Mouse (Mus musculus): Measurements from ENCODE around the gene Pcolce2. TPM values are rescaled to one million over a fixed set of nuclear protein-coding genes. Genes with fewer than 3 reads are reported as not detected.

The Pcolce2 gene
- polyA plus RNA-seq, 1 experiment from 2014 or later: 3.2 TPM

DNA sequence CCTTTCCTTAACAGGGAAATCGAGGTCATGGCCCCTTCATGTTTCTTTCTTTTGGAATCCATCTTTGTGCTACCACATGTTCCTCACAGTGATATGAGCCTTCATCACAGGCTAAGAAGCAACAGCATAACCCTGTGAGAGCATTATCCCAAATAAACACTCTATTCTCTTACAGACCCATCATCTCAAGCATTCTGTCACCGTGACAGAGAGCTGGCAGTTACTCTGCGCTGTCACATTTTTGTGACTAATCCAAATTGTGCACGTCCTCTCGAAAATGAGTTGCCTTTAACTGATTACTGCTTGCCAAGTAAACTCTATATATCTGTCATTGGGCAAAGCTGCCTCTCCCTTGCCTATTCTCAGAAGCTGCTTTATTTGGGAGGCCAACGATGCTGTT is 28.4 kb downstream of the Pcolce2 start:
- Histone ChIP-seq H3K36me3 (0 out of 2 replicates have a peak, but pooled peaks cover 2% of the 10 kb centered on the region), H3K27ac (replicated peaks) (no peak overlapping the region), H3K4me1 (peaks cover 6% of the 10 kb centered on the region; the same call in 1 of the 2 replicates), H3K9me3 (replicated peaks) (no peaks in the 10 kb centered on the region), H3K27me3 (ENCODE audit: low read depth, poor library complexity, severe bottlenecking) (no peaks in the 10 kb centered on the region), H3K4me3 (no peak overlapping the region)
- WGBS: 91% methylated on average over 6 of the region's 6 CpGs
- DNase-seq (ENCODE audit: low spot score): no peak

DNA sequence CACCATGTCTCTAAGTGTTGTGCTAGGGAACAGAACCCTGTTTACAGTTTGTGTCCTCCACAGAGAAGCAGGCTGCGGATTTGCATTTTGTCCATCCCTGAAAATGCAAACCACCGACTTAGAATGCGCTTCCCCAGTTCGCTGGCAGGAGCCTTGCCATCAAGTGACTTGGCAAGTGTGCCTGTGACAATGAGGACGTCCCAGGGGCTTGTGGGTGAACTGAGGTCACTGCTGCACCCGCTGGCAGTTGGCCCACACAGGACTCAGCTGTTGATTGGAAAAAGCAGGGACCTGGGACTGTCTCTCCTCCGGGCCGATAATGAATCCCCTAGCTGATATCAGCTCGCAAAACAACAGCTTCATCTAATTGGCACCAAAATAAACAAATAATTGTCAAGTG is 30.4 kb downstream of the Pcolce2 start:
- Histone ChIP-seq H3K9me3 (replicated peaks) (0 out of 2 replicates have a peak, but pooled peaks cover 3% of the 10 kb centered on the region), H3K4me1 (peaks cover 6% of the 10 kb centered on the region; the same call in 1 of the 2 replicates), H3K27me3 (ENCODE audit: low read depth, poor library complexity, severe bottlenecking) (no peaks in the 10 kb centered on the region), H3K27ac (replicated peaks) (no peak overlapping the region), H3K4me3 (no peak overlapping the region), H3K36me3 (0 out of 2 replicates have a peak, but pooled peaks cover 8% of the 10 kb centered on the region)
- WGBS: 52% methylated on average over 9 of the region's 9 CpGs
- DNase-seq (ENCODE audit: low spot score): no peak

DNA sequence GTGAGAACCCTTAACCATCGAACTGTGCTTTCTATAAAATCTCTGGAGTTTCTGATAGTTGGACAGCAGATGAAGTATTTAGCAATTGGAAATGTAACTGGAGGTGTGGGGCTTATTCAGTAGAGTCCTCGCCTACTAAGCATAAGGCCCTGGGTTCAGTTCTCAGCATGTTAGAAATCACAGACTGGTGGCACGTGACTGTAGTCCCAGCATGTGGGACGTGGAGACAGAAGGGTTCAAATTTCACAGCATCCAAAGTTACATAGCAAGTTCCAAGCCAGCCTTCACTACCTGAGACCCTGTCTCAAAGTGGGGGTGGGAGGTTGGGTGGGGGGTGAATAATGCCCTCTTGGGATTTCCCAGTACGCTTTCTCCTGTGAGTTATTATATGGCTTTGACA is 30.9 kb downstream of the Pcolce2 start:
- H3K4me1 ChIP-seq: peaks cover 6% of the 10 kb centered on the region; the same call in 1 of the 2 replicates
- WGBS: 71% methylated on average over 5 of the region's 5 CpGs
- 0 out of 2 replicates have a peak, but pooled peaks cover 8% of the 10 kb centered on the region for H3K36me3 ChIP-seq
- DNase-seq (ENCODE audit: low spot score): no peak
- H3K27ac ChIP-seq (replicated peaks): no peak overlapping the region
- H3K27me3 ChIP-seq (ENCODE audit: low read depth, poor library complexity, severe bottlenecking): no peaks in the 10 kb centered on the region
- no peak overlapping the region for H3K4me3 ChIP-seq
- 0 out of 2 replicates have a peak, but pooled peaks cover 4% of the 10 kb centered on the region for H3K9me3 ChIP-seq (replicated peaks)

DNA sequence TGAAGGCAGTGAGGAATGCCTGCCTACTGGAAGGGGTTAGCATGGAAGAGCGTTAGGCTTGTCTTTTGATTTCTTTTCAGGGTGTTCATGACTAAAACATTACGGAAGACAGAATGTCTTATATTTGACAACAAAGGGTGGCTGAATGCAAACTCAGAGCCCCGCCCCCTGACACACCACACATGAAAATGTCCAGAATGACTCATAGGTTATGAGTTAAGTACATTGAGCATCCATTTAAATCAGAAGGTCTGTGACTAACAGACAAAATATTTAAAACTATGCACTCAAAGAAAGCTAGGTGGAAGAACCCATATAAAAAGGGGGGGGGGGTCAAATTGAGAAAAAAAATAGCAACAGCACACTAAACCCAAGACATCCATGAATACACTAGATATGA is 34.9 kb downstream of the Pcolce2 start:
- DNase-seq (ENCODE audit: low spot score): no peak
- Histone ChIP-seq H3K4me1 (peaks cover 6% of the 10 kb centered on the region; the same call in 1 of the 2 replicates), H3K27me3 (ENCODE audit: low read depth, poor library complexity, severe bottlenecking) (no peaks in the 10 kb centered on the region), H3K9me3 (replicated peaks) (0 out of 2 replicates have a peak, but pooled peaks cover 4% of the 10 kb centered on the region), H3K27ac (replicated peaks) (no peak overlapping the region), H3K36me3 (0 out of 2 replicates have a peak, but pooled peaks cover 8% of the 10 kb centered on the region), H3K4me3 (no peak overlapping the region)
- WGBS: 93% methylated on average over 3 of the region's 3 CpGs

DNA sequence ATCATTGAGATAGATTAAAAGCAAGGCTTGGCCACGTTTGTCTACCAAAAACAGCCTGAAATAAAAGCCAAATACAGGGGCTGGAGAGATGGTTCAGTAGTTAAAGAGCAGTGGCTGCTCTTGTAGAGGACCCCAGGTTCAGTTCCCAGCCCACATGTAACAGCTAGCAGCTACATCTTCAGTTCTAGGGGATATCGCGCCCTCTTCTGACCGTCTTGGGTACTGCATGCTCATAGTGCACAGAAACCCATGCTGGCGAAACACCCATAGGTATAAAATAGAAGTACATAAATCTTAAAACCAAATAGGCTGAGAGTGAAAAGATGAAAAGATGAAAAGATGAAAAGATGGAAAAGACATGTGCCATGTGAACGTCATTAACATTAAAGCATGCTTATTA is 35.4 kb downstream of the Pcolce2 start:
- DNase-seq (ENCODE audit: low spot score): no peak
- no peaks in the 10 kb centered on the region for H3K27me3 ChIP-seq (ENCODE audit: low read depth, poor library complexity, severe bottlenecking)
- H3K4me3 ChIP-seq: no peak overlapping the region
- 0 out of 2 replicates have a peak, but pooled peaks cover 8% of the 10 kb centered on the region for H3K36me3 ChIP-seq
- 82% methylated on average over 6 of the region's 6 CpGs for WGBS
- peaks cover 3% of the 10 kb centered on the region; the same call in 1 of the 2 replicates for H3K4me1 ChIP-seq
- 0 out of 2 replicates have a peak, but pooled peaks cover 4% of the 10 kb centered on the region for H3K9me3 ChIP-seq (replicated peaks)
- H3K27ac ChIP-seq (replicated peaks): no peak overlapping the region

DNA sequence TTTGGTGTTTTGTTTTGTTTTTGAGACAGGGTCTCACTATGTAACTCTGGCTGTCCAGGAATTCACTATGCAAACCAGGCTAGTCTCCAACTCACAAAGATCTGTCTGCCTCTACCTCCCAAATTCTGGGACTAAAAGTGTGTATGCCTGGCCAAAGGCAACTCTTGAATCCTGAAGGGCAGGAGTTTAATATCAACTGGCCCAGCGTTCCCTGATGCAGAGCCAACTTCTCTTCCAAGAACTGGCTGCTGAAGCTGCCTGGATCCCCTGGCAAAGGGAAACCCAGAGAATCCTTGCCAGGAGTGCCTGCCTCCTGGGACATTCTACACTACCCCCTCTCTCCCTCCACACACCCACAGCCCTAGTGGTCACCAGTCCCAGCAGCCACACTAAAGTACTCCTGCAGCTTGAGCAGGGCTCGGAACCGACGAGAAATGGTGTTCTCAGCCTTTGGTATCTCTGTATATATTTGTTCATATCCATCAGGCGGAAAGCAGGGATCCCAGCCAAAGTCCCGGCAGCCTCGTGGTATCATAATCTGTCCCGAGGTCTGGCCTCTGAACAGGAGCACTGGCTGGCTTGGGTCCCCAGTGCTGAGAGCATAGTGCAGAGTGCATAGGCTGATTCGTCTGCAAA is 37.8 kb downstream of the Pcolce2 start:
- Histone ChIP-seq H3K27me3 (ENCODE audit: low read depth, poor library complexity, severe bottlenecking) (no peaks in the 10 kb centered on the region), H3K4me1 (no peaks in the 10 kb centered on the region), H3K9me3 (replicated peaks) (0 out of 2 replicates have a peak, but pooled peaks cover 4% of the 10 kb centered on the region), H3K27ac (replicated peaks) (no peak overlapping the region), H3K4me3 (no peak overlapping the region), H3K36me3 (0 out of 2 replicates have a peak, but pooled peaks cover 8% of the 10 kb centered on the region)
- 89% methylated on average over 9 of the region's 9 CpGs for WGBS
- no peak for DNase-seq (ENCODE audit: low spot score)

DNA sequence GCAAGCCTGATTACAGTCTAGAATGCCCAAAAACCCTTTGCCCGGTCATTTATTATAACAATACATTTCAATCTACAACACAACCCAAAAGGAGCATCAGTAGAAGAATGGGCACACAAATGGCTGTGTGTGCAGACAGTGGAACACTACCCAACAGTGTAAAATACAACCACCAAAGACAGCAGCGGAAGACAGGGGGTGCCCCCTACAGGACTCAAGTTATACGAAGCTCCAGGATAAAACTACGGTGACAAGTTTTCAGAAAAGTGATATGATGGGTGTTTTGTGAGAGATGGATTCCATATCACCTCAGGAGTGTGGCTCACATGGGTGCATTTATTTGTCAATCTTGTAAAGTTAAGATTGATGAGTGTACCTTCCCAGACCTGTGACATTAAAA is 38.6 kb downstream of the Pcolce2 start:
- Histone ChIP-seq H3K27me3 (ENCODE audit: low read depth, poor library complexity, severe bottlenecking) (no peaks in the 10 kb centered on the region), H3K4me1 (no peaks in the 10 kb centered on the region), H3K27ac (replicated peaks) (no peak overlapping the region), H3K4me3 (no peak overlapping the region), H3K36me3 (0 out of 2 replicates have a peak, but pooled peaks cover 4% of the 10 kb centered on the region), H3K9me3 (replicated peaks) (0 out of 2 replicates have a peak, but pooled peaks cover 4% of the 10 kb centered on the region)
- no peak for DNase-seq (ENCODE audit: low spot score)
- WGBS: 96% methylated on average over 4 of the region's 4 CpGs

DNA sequence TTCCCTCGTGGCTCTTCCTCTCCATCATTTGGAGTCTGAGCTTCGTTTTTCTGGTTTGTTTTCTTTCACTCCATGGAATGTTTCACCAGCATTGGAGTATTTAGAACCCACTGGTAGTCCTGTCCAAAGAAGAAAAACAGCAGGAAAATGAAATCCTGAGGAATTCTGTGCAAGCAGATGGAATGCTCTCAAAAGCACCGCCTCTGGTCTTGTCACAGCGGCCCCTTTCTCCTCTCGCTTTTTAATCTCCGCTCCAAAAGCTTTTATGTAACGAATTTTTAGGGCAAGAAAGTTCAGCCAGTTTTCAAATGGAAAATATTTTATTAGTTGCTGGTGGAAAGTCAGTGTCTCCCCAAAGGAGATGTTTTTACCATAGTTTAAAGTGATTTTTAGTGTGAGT is 42.6 kb downstream of the Pcolce2 start:
- peaks cover 4% of the 10 kb centered on the region; the same call in 1 of the 2 replicates for H3K4me1 ChIP-seq
- 76% methylated on average over 7 of the region's 7 CpGs for WGBS
- no peak overlapping the region for H3K27ac ChIP-seq (replicated peaks)
- no peak overlapping the region for H3K4me3 ChIP-seq
- DNase-seq (ENCODE audit: low spot score): no peak
- H3K27me3 ChIP-seq (ENCODE audit: low read depth, poor library complexity, severe bottlenecking): peaks cover 6% of the 10 kb centered on the region; the same call in 1 of the 2 replicates
- no peaks in the 10 kb centered on the region for H3K9me3 ChIP-seq (replicated peaks)
- no peaks in the 10 kb centered on the region for H3K36me3 ChIP-seq

DNA sequence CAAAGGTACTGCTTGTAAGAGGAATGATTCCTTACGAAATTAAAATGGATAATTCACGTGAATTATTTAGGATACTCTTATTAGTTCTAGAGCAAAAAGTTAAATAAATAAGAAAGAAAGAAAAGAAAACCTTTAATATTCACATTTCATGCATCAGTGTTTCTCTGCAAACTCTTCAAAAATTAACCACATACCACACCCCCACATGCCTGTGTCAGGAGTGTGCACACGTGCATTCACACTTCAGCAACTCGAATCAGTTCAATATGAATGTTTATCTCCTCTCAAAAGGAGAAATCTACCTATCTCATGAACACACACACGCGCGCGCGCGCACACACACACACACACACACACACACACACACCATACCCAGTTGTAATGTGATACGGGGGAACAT is 43.3 kb downstream of the Pcolce2 start:
- Histone ChIP-seq H3K27ac (replicated peaks) (no peak overlapping the region), H3K4me3 (no peak overlapping the region), H3K4me1 (peaks cover 7% of the 10 kb centered on the region), H3K36me3 (no peaks in the 10 kb centered on the region), H3K9me3 (replicated peaks) (no peaks in the 10 kb centered on the region), H3K27me3 (ENCODE audit: low read depth, poor library complexity, severe bottlenecking) (peaks cover 7% of the 10 kb centered on the region; the same call in 1 of the 2 replicates)
- WGBS: 95% methylated on average over 11 of the region's 11 CpGs
- no peak for DNase-seq (ENCODE audit: low spot score)

DNA sequence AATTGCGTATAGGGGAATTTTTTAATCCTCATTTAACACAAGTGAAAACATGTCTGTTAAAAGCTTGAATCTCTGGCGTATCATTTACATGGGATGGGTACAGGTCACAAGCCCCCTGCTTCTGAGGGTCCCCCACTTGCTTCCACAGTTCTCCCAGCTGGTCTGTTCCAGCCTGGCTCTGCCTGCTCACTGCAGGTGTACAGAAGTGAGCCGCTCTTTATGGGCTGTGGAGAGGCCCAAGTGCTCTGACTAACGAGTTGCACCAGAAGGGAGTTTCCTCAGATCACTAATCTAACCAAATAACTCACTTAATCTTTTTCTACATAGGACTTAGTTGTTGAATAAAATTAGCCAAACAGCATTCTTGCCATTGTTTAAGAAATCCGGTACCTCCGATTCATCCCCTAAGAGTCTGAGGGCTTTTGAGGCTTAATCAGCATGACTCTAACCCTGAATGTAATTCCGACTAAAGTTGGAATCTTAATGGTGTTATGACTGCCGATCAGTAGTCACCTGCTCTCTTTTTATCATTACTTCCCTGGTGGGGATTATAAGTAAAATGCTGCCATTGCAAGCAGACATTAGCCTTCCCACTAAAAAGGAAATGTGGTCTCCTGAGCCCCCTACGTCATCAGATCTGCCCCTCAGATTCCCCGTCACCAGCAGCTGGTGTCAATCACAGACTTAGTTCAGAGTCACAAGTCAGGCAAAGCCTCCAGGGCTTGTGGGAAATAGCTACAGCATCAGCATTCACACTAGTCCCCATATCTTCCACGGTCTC is 48.4 kb downstream of the Pcolce2 start:
- no peaks in the 10 kb centered on the region for H3K36me3 ChIP-seq
- H3K9me3 ChIP-seq (replicated peaks): no peaks in the 10 kb centered on the region
- WGBS: 37% methylated on average over 11 of the region's 11 CpGs
- H3K4me1 ChIP-seq: peaks cover 13% of the 10 kb centered on the region
- no peak overlapping the region for H3K4me3 ChIP-seq
- H3K27me3 ChIP-seq (ENCODE audit: low read depth, poor library complexity, severe bottlenecking): peaks cover 7% of the 10 kb centered on the region; the same call in 1 of the 2 replicates
- peak; percentile 33 for DNase-seq (ENCODE audit: low spot score)
- no peak overlapping the region for H3K27ac ChIP-seq (replicated peaks)

DNA sequence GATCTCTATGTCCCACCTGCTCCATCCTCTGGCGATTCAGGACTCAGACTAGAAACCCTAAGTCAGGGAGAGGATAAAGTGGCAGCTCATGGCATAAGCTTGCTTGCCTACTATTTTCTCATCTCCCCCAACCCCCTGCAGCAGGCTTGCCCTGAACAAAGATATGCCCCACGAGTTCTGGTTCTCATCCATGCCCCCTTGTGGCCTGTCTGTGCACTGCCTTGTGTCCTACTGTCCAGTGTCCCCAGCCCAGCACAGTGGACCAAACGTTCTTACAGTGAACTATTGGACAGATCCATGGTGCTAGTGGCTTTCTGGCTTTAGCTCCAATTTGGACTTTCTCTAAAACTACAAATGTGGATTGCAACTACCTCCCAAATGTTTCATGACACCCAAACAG is 50.7 kb downstream of the Pcolce2 start:
- no peak overlapping the region for H3K4me3 ChIP-seq
- H3K27me3 ChIP-seq (ENCODE audit: low read depth, poor library complexity, severe bottlenecking): peaks cover 7% of the 10 kb centered on the region; the same call in 1 of the 2 replicates
- no peaks in the 10 kb centered on the region for H3K9me3 ChIP-seq (replicated peaks)
- peak; percentile 34 for DNase-seq (ENCODE audit: low spot score)
- no peak overlapping the region for H3K27ac ChIP-seq (replicated peaks)
- 73% methylated on average over 3 of the region's 3 CpGs for WGBS
- no peaks in the 10 kb centered on the region for H3K36me3 ChIP-seq
- peaks cover 9% of the 10 kb centered on the region for H3K4me1 ChIP-seq

DNA sequence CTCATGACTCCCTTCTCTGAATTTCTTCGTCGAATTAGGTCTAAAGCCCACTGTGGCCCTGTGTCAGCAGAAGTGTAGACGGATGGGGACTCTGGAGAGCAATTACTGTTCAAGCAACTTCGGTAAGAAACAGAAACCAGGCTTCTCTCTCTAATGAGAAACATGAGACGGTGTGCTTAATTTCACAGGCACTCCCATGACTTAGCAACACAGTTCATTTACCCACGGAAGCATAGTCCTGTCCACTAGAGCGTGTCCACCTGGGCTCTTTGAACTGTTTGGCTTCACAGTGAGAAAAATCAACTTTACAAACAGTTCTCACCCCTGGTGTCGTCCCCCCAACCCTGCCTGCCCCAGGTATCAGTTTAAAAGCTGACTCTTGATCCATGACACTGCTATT is 55.4 kb downstream of the Pcolce2 start:
- DNase-seq (ENCODE audit: low spot score): no peak
- Histone ChIP-seq H3K4me1 (no peaks in the 10 kb centered on the region), H3K9me3 (replicated peaks) (no peaks in the 10 kb centered on the region), H3K27me3 (ENCODE audit: low read depth, poor library complexity, severe bottlenecking) (no peaks in the 10 kb centered on the region), H3K27ac (replicated peaks) (no peak overlapping the region), H3K4me3 (no peak overlapping the region), H3K36me3 (no peaks in the 10 kb centered on the region)
- WGBS: 84% methylated on average over 8 of the region's 8 CpGs
